Mouse (Mus musculus) monocyte, adult 2 months (primary cell): ENCODE results near the gene Setmar.

Source experiments
- DNase-seq, 2 experiments: peaks; one replicate each; pipeline ENCODE4 v3.0.0; 2022; ENCODE audit warnings: low spot score in 2 of 2, low read depth in 1 of 2

Gene Setmar

DNA sequence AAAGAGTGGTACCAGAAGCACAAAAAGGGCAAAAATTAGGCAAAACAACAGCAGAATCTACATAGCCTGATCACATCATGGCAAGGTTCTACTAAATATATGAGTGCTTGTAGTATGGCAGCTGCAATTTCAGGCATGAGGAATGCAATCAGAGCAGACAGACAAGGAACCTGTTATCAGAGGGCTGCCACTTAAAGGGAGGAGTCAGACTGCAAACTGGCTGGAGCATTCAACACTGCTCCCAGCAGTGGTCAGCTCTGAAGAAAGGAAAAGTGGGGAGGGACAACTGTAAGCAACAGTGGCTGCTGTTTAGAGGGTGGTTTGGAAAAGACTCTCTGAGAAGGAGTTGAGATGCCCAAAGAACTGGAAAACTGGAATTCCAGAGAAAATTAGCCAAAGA lies 46.8 kb downstream of the Setmar start:
- DNase-seq: no peak

DNA sequence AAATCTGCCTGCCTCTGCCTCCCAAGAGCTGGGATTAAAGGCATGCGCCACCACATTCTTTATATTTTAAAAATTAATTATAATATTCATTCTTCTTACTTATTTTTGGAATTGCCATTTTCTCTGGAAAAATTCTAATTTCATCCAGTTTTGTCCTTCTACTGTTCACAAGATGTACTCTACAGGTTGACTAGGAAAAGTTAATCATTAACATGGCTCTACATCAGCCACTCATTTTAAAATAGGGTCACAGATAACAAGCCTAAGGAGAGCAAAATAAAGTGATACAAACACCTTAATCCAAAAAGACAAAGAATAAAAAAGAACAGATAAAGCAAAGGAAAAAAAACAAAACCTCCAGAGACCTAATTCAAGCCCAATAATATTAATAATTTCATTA lies 50.1 kb downstream of the Setmar start:
- DNase-seq: no peak

DNA sequence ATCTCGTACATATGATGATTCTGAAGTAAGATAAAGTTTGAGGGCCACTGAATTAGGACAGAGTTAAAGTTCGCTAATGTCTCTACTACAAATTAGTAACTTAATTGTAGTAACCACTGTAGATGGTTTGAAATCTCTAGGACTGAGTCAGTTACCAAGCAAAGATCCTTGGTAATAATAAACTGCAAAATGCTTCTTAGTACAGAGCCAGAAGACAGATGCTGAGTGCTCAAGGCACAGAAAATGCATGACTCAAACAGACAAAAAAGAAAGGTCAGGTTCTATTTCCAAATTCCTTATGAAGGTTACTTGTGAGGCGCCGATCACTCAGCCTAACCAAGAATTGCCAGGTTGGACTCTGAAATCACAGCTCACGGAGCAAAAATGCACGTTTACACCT lies 53.0 kb downstream of the Setmar start:
- no peak for DNase-seq

DNA sequence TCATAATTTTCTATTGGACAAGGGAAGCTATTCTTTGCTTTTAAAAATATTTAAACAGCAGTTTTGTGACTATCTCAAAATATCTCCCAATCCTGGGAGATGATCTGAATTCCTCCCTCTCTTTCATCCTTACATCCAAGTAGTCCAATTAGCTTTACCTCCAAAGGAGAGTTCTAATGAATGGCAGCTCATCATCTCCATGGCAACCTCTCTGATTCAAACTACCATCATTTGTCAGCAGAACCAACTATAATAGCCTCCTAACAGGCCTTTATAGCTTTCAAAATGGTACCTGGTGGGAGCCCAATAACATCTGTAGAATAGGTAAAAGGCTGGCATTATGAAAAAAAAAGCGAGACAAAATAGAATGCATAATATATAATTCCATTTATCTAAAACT lies 60.6 kb downstream of the Setmar start:
- no peak for DNase-seq

DNA sequence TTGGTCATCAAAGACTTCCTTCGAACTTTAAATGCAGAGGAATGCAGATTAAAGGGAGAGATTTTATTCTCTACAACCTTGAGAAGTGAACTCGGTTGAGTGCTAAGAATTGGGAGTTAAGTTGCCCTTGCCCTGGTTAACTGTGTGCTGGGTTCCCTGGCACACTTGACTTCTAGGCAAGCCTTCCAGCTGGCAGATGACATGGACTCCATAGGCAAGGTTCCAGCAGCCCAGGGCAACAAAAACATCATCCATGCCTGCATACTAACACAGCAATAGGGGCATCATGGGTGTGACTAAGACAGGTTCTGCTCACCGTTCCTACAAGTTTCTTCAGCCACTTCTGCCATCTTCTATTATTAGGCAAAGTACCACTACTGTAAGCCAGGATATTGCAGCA lies 61.8 kb downstream of the Setmar start:
- DNase-seq: no peak
